Mouse (Mus musculus) gastrocnemius, postnatal 4 days (tissue): Measurements from ENCODE around the gene Ppa2. TPM values are rescaled to one million over a fixed set of nuclear protein-coding genes. Genes with fewer than 3 reads are reported as not detected.

Experiments used
- DNase-seq, 2 experiments: peaks; one replicate each; pipeline ENCODE4 v3.0.0; 2021 to 2022; ENCODE audit warnings: low spot score in 2 of 2, mixed read lengths in 2 of 2
- total RNA-seq, 2 experiments: library from RNA; stranded (reverse); gene quantifications; 2 replicates each; pipeline ENCODE4 v1.2.3; 2021

Ppa2 gene
- total RNA-seq, 2 experiments from 2014 or later: 48.4 to 56.0 TPM

- no peak for DNase-seq
These were observed 19.5 kb downstream of the Ppa2 start for GRCm38 (mm10) chr3:133329406-133329805.

GRCm38 (mm10) chr3:133331184-133331866 is 21.4 kb downstream of the Ppa2 start:
- no peak for DNase-seq

- no peak for DNase-seq
These were observed 22.4 kb downstream of the Ppa2 start for GRCm38 (mm10) chr3:133332280-133332679.

- no peak for DNase-seq
These were observed 23.6 kb downstream of the Ppa2 start for GRCm38 (mm10) chr3:133333267-133334170.

GRCm38 (mm10) chr3:133334691-133335090 is 24.8 kb downstream of the Ppa2 start:
- no peak for DNase-seq

GRCm38 (mm10) chr3:133335166-133335565 is 25.3 kb downstream of the Ppa2 start:
- no peak for DNase-seq

- no peak for DNase-seq
These were observed 26.5 kb downstream of the Ppa2 start for GRCm38 (mm10) chr3:133336400-133336799.

GRCm38 (mm10) chr3:133338851-133339356 is 29.0 kb downstream of the Ppa2 start:
- DNase-seq: no peak

- peak; percentile 46 to 61 for DNase-seq
These were observed 29.5 kb downstream of the Ppa2 start for GRCm38 (mm10) chr3:133339411-133339823.

GRCm38 (mm10) chr3:133341106-133341505 is 31.2 kb downstream of the Ppa2 start:
- DNase-seq: no peak

GRCm38 (mm10) chr3:133347535-133347934 is 37.6 kb downstream of the Ppa2 start:
- DNase-seq: peak in 1 of 2 experiments; percentile 42

- DNase-seq: no peak
These were observed 38.9 kb downstream of the Ppa2 start for GRCm38 (mm10) chr3:133348847-133349246.

GRCm38 (mm10) chr3:133357426-133357974 is 47.6 kb downstream of the Ppa2 start:
- no peak for DNase-seq

- no peak for DNase-seq
These were observed 48.1 kb downstream of the Ppa2 start for GRCm38 (mm10) chr3:133357977-133358376.

GRCm38 (mm10) chr3:133361406-133361805 is 51.5 kb downstream of the Ppa2 start:
- DNase-seq: no peak

GRCm38 (mm10) chr3:133364138-133364537 is 54.2 kb downstream of the Ppa2 start:
- no peak for DNase-seq

- DNase-seq: no peak
These were observed 56.2 kb downstream of the Ppa2 start for GRCm38 (mm10) chr3:133366096-133366495.

- DNase-seq: no peak
These were observed 68.3 kb downstream of the Ppa2 start for GRCm38 (mm10) chr3:133378174-133378573.

GRCm38 (mm10) chr3:133379997-133380396 is 70.1 kb downstream of the Ppa2 start:
- no peak for DNase-seq

GRCm38 (mm10) chr3:133381519-133381918 is 71.6 kb downstream of the Ppa2 start:
- no peak for DNase-seq

GRCm38 (mm10) chr3:133382147-133382546 is 72.2 kb downstream of the Ppa2 start:
- DNase-seq: no peak
